Mouse (Mus musculus) MEL (cell line): ENCODE results near the gene Rfc5. TPM values are rescaled to one million over a fixed set of nuclear protein-coding genes. Genes with fewer than 3 reads are reported as not detected.

Experiments used
- DNase-seq: peaks from one replicate; pipeline ENCODE4 v3.0.0; 2011; ENCODE audit warnings: low read depth, low spot score
- H3K27ac ChIP-seq: 2 replicates; pipeline ENCODE4 v1.5.1; 2012; ENCODE audit warnings: low read depth, mild to moderate bottlenecking, control low read depth, low read length, moderate library complexity; ENCODE audit not compliant: control insufficient read depth
- H3K27me3 ChIP-seq, 2 experiments: fragments of 150-350 bp in 1 of 2; sonication (generic) in 1 of 2; 2 replicates each; pipeline ENCODE4 v1.6.1; 2012; ENCODE audit warnings: low read length in 2 of 2, mild to moderate bottlenecking in 2 of 2, improper control_type of control experiment in 1 of 2, moderate library complexity in 1 of 2; ENCODE audit not compliant: insufficient read depth in 2 of 2, control insufficient read depth in 1 of 2
- H3K36me3 ChIP-seq, 2 experiments: 2 replicates each; pipeline ENCODE4 v1.6.1; 2012 to 2014; ENCODE audit warnings: low read length in 2 of 2, improper control_type of control experiment in 1 of 2, inconsistent platforms in 1 of 2, mild to moderate bottlenecking in 1 of 2; ENCODE audit not compliant: insufficient read depth in 2 of 2, control insufficient read depth in 1 of 2
- H3K4me1 ChIP-seq, 2 experiments: fragments of 150-350 bp in 1 of 2; sonication (generic) in 1 of 2; 2 replicates each; pipeline ENCODE4 v1.6.1; 2012; ENCODE audit warnings: low read length in 2 of 2, improper control_type of control experiment in 1 of 2, mild to moderate bottlenecking in 1 of 2; ENCODE audit not compliant: insufficient read depth in 2 of 2, control insufficient read depth in 1 of 2
- H3K4me3 ChIP-seq, 2 experiments: fragments of 150-350 bp in 1 of 2; sonication (generic) in 1 of 2; 2 replicates each; pipeline ENCODE4 v1.5.1; 2012; ENCODE audit warnings: low read depth in 2 of 2, low read length in 2 of 2, mild to moderate bottlenecking in 2 of 2, moderate library complexity in 2 of 2, control low read depth in 1 of 2, improper control_type of control experiment in 1 of 2; ENCODE audit not compliant: control insufficient read depth in 1 of 2, insufficient read depth in 1 of 2
- H3K79me2 ChIP-seq: 2 replicates; pipeline ENCODE4 v1.6.1; 2012; ENCODE audit warnings: mild to moderate bottlenecking, low read length, moderate library complexity; ENCODE audit not compliant: control insufficient read depth, poor library complexity, insufficient read depth
- H3K9ac ChIP-seq: 2 replicates; pipeline ENCODE4 v1.6.1; 2012; ENCODE audit warnings: low read depth, mild to moderate bottlenecking, control low read depth, low read length, moderate library complexity; ENCODE audit not compliant: control insufficient read depth, poor library complexity, severe bottlenecking
- H3K9me3 ChIP-seq: fragments of 150-350 bp; sonication (generic); replicated peaks from 2 replicates; pipeline ENCODE4 v1.6.1; 2012; ENCODE audit warnings: mild to moderate bottlenecking, low read length, improper control_type of control experiment, moderate library complexity; ENCODE audit not compliant: insufficient read depth
- BHLHE40 ChIP-seq: IDR thresholded peaks from 2 replicates; pipeline ENCODE4 v1.6.1; 2012; ENCODE audit warnings: low read depth, mild to moderate bottlenecking, inconsistent platforms, low read length, improper control_type of control experiment, borderline replicate concordance
- CHD1 ChIP-seq: IDR thresholded peaks from 2 replicates; pipeline ENCODE4 v1.6.1; 2012; ENCODE audit warnings: low read depth, mild to moderate bottlenecking, inconsistent platforms, low read length, improper control_type of control experiment
- CTCF ChIP-seq, 3 experiments: IDR thresholded peaks in 2 of 3; conservative IDR thresholded peaks in 1 of 3; 2 replicates each; pipeline ENCODE4 v1.5.1; 2011 to 2012; ENCODE audit warnings: low read length in 3 of 3, low read depth in 2 of 3, mild to moderate bottlenecking in 2 of 3, improper control_type of control experiment in 1 of 3, inconsistent platforms in 1 of 3, mixed read lengths in 1 of 3, moderate library complexity in 1 of 3; ENCODE audit not compliant: control insufficient read depth in 1 of 3, insufficient read depth in 1 of 3, poor library complexity in 1 of 3, severe bottlenecking in 1 of 3
- ELF1 ChIP-seq: IDR thresholded peaks from 2 replicates; pipeline ENCODE4 v1.6.1; 2014; ENCODE audit warnings: low read depth, mild to moderate bottlenecking, inconsistent platforms, low read length, improper control_type of control experiment, moderate library complexity
- ETS1 ChIP-seq: IDR thresholded peaks from 2 replicates; pipeline ENCODE4 v1.6.1; 2012; ENCODE audit warnings: low read depth, mild to moderate bottlenecking, inconsistent platforms, low read length, improper control_type of control experiment, moderate library complexity
- GABPA ChIP-seq: IDR thresholded peaks from 2 replicates; pipeline ENCODE4 v1.6.1; 2012; ENCODE audit warnings: low read depth, mild to moderate bottlenecking, inconsistent platforms, low read length, improper control_type of control experiment, moderate library complexity
- GATA1 ChIP-seq: IDR thresholded peaks from 2 replicates; pipeline ENCODE4 v1.6.1; 2011; ENCODE audit warnings: low read depth, low read length, improper control_type of control experiment
- HCFC1 ChIP-seq: IDR thresholded peaks from 2 replicates; pipeline ENCODE4 v1.6.1; 2012; ENCODE audit warnings: low read depth, mild to moderate bottlenecking, inconsistent platforms, low read length, improper control_type of control experiment, moderate library complexity
- KAT2A ChIP-seq: conservative IDR thresholded peaks from 2 replicates; pipeline ENCODE4 v1.6.1; 2012; ENCODE audit warnings: low read depth, low read length, improper control_type of control experiment, inconsistent platforms
- MAZ ChIP-seq: IDR thresholded peaks from 2 replicates; pipeline ENCODE4 v1.6.1; 2012; ENCODE audit warnings: low read depth, mild to moderate bottlenecking, inconsistent platforms, low read length, improper control_type of control experiment
- MXI1 ChIP-seq: IDR thresholded peaks from 2 replicates; pipeline ENCODE4 v1.6.1; 2011; ENCODE audit warnings: mild to moderate bottlenecking, low read depth, low read length, improper control_type of control experiment
- MYB ChIP-seq: IDR thresholded peaks from 2 replicates; pipeline ENCODE4 v1.6.1; 2011; ENCODE audit warnings: mild to moderate bottlenecking, low read depth, low read length, improper control_type of control experiment
- MYC ChIP-seq: IDR thresholded peaks from 2 replicates; pipeline ENCODE4 v1.6.1; 2011; ENCODE audit warnings: low read depth, mild to moderate bottlenecking, low read length, improper control_type of control experiment, moderate library complexity
- NELFE ChIP-seq: IDR thresholded peaks from 2 replicates; pipeline ENCODE4 v1.6.1; 2011; ENCODE audit warnings: low read depth, low read length, improper control_type of control experiment
- POLR2AphosphoS2 ChIP-seq: IDR thresholded peaks from 2 replicates; pipeline ENCODE4 v1.6.1; 2011; ENCODE audit warnings: low read length, improper control_type of control experiment
- POLR2AphosphoS5 ChIP-seq: IDR thresholded peaks from 2 replicates; pipeline ENCODE4 v1.6.1; 2012; ENCODE audit warnings: low read depth, borderline replicate concordance, mild to moderate bottlenecking, inconsistent platforms, low read length, moderate library complexity, mixed read lengths
- RAD21 ChIP-seq: IDR thresholded peaks from 2 replicates; pipeline ENCODE4 v1.6.1; 2011; ENCODE audit warnings: mild to moderate bottlenecking, low read depth, low read length, improper control_type of control experiment
- SMC3 ChIP-seq: IDR thresholded peaks from 2 replicates; pipeline ENCODE4 v1.6.1; 2011; ENCODE audit warnings: low read depth, low read length, improper control_type of control experiment
- TAL1 ChIP-seq: IDR thresholded peaks from 2 replicates; pipeline ENCODE4 v1.6.1; 2012; ENCODE audit warnings: mild to moderate bottlenecking, inconsistent platforms, low read length, moderate library complexity, mixed read lengths
- TCF12 ChIP-seq: IDR thresholded peaks from 2 replicates; pipeline ENCODE4 v1.6.1; 2014; ENCODE audit warnings: low read depth, mild to moderate bottlenecking, inconsistent platforms, low read length, improper control_type of control experiment, moderate library complexity
- UBTF ChIP-seq: IDR thresholded peaks from 2 replicates; pipeline ENCODE4 v1.6.1; 2012; ENCODE audit warnings: low read depth, mild to moderate bottlenecking, inconsistent platforms, low read length, improper control_type of control experiment, moderate library complexity, borderline replicate concordance; ENCODE audit not compliant: insufficient read depth
- USF1 ChIP-seq: IDR thresholded peaks from 2 replicates; pipeline ENCODE4 v1.6.1; 2014; ENCODE audit warnings: low read depth, mild to moderate bottlenecking, inconsistent platforms, low read length, improper control_type of control experiment, moderate library complexity
- ZMIZ1 ChIP-seq: IDR thresholded peaks from 2 replicates; pipeline ENCODE4 v1.6.1; 2012; ENCODE audit warnings: low read depth, mild to moderate bottlenecking, inconsistent platforms, low read length, improper control_type of control experiment, moderate library complexity
- ZNF384 ChIP-seq: IDR thresholded peaks from 2 replicates; pipeline ENCODE4 v1.6.1; 2012; ENCODE audit warnings: low read depth, mild to moderate bottlenecking, inconsistent platforms, low read length, improper control_type of control experiment
- polyA plus RNA-seq, 2 experiments: library from polyadenylated mRNA; stranded (reverse) in 1 of 2; unstranded in 1 of 2; fragments of >175 nt in 1 of 2; fragments of >200 nt in 1 of 2; gene quantifications; 2 replicates each; pipeline versions ENCODE4 v1.2.1 to v1.2.4; 2012; ENCODE audit warnings: low replicate concordance in 2 of 2, low read depth in 1 of 2; ENCODE audit not compliant: insufficient read length in 2 of 2, insufficient read depth in 1 of 2, missing spikeins in 1 of 2
- total RNA-seq: library from RNA; depleted of rRNA; stranded (reverse); fragments of 300-350 nt; gene quantifications from 2 replicates; pipeline ENCODE4 v1.2.3, GENCODE M21; 2012; rRNA removed

The Rfc5 gene
- total and polyA plus RNA-seq, 3 experiments, result 98.9 to 158 TPM; not detected in 1

- TF ChIP-seq CHD1 (no peak), HCFC1 (no peak), UBTF (no peak), BHLHE40 (no peak), ZMIZ1 (0 out of 2 replicates have a peak, but pooled peaks have one; percentile 33), MYC (peak; percentile 51; the same call in 1 of the 2 replicates), USF1 (no peak), SMC3 (no peak), MXI1 (no peak), NELFE (0 out of 2 replicates have a peak, but pooled peaks have one; percentile 13), GABPA (no peak), RAD21 (no peak)
Measured at GRCm38 (mm10) chr5:117337999-117338398, 50.8 kb downstream of the Rfc5 start (continued).

DNA sequence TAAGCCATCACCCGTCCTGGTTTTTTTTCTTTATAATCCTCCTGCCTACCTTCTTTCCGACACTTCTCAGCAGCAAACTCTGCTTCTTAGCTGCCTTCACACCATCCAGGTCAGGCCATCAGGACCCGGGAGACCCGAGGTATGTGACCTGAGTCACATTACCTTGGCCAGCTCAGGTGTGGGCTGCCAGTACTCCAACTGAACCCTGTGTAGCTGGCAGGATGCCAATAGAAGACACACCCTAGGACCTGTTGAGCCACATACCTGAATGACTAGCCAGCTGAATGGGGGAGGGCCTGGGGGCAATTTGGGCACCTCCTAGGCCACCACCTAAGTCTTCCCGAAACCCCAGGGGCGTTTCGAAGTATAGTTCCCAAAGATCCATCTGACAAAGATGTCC is 58.4 kb downstream of the Rfc5 start:
- Histone ChIP-seq H3K36me3 (no peaks in the 10 kb centered on the region; a peak in 1 of 4 replicates), H3K27me3 (no peaks in the 10 kb centered on the region), H3K4me1 (peaks cover 0 to 2% of the 10 kb centered on the region in 2 experiments; a peak in 1 of 4 replicates), H3K9ac (no peak overlapping the region)
- no peak for DNase-seq
- TF ChIP-seq TAL1 (no peak), MYC (no peak), ELF1 (no peak), GATA1 (no peak), POLR2AphosphoS5 (no peak), ETS1 (no peak), CTCF (IDR thresholded peaks at IDR 0.05 in 2 of 3, conservative IDR thresholded peaks at IDR 0.05 in 1 of 3; ENCODE audit: control insufficient read depth in 1 of 3, insufficient read depth in 1 of 3, low read depth in 2 of 3, low read length in 3 of 3, poor library complexity in 1 of 3, severe bottlenecking in 1 of 3) (no peak), HCFC1 (no peak), MAZ (no peak), USF1 (no peak), UBTF (no peak), POLR2AphosphoS2 (no peak), ZNF384 (no peak), GABPA (no peak), ZMIZ1 (no peak), KAT2A (no peak), MYB (no peak), TCF12 (no peak), RAD21 (no peak)
- TF ChIP-seq, all 39 proteins: peak for 0
- H3K9me3 ChIP-seq, result no peaks in the 10 kb centered on the region
- H3K79me2 ChIP-seq, result no peaks in the 10 kb centered on the region
- H3K27ac ChIP-seq, result no peak overlapping the region
- no peak overlapping the region for H3K4me3 ChIP-seq

Other genes starting within 250 kb of the Rfc5 start
- 558 and 572 TPM in 2 replicates for gene Pebp1, start 101.4 kb downstream of the Rfc5 start, total RNA-seq
- gene Pebp1, start 101.4 kb downstream of the Rfc5 start, polyA plus RNA-seq, result 100 to 1,000 TPM in 1 of 2 experiments, not detected in 1; 568 TPM
- gene Vsig10, start 70.0 kb downstream of the Rfc5 start, total RNA-seq, result 4.3 and 5.3 TPM in 2 replicates
- 1 to 10 TPM in 1 of 2 experiments, not detected in 1; 8.9 TPM for gene Vsig10, start 70.0 kb downstream of the Rfc5 start, polyA plus RNA-seq
- 32.9 and 36.8 TPM in 2 replicates for gene Wsb2, start 31.7 kb downstream of the Rfc5 start, total RNA-seq
- 10 to 100 TPM in 1 of 2 experiments, not detected in 1; 56.9 TPM for gene Wsb2, start 31.7 kb downstream of the Rfc5 start, polyA plus RNA-seq
- gene Ksr2, start 25.0 kb upstream of the Rfc5 start, total RNA-seq, result not detected in 2 replicates
- gene Ksr2, start 25.0 kb upstream of the Rfc5 start, polyA plus RNA-seq, result not detected